Mouse (Mus musculus) brain, embryonic 14.5 days (tissue): ENCODE results near the gene Ccdc60. TPM values are rescaled to one million over a fixed set of nuclear protein-coding genes. Genes with fewer than 3 reads are reported as not detected.

ENCODE experiments used
- DNase-seq: peaks from one replicate; pipeline ENCODE4 v3.0.0-alpha.2; 2011; ENCODE audit warnings: low read depth
- CTCF ChIP-seq: fragments of 200-500 bp; IDR thresholded peaks from 2 replicates; pipeline ENCODE4 v1.5.1; 2012; ENCODE audit warnings: inconsistent platforms, mild to moderate bottlenecking, moderate library complexity, borderline replicate concordance; ENCODE audit not compliant: insufficient read depth, insufficient read length; ENCODE audit errors: extremely low read depth
- POLR2A ChIP-seq: fragments of 200-500 bp; IDR thresholded peaks from 2 replicates; pipeline ENCODE4 v1.6.1; 2012; ENCODE audit warnings: mild to moderate bottlenecking, inconsistent platforms, borderline replicate concordance; ENCODE audit not compliant: poor library complexity, insufficient read depth, insufficient read length, severe bottlenecking; ENCODE audit errors: extremely low read depth
- polyA plus RNA-seq: library from polyadenylated mRNA; depleted of rRNA; stranded (reverse); fragments of >200 nt; gene quantifications from 2 replicates; pipeline ENCODE4 v1.2.3, GENCODE M21; 2012

The Ccdc60 gene
- polyA plus RNA-seq, 1 experiment: 2.7 TPM

- DNase-seq: no peak
- TF ChIP-seq CTCF: no peak
- TF ChIP-seq POLR2A: no peak
Measured at GRCm38 (mm10) chr5:116258321-116258860, 30.4 kb downstream of the Ccdc60 start.

GRCm38 (mm10) chr5:116253914-116254313 lies 34.9 kb downstream of the Ccdc60 start:
- no peak for TF ChIP-seq CTCF
- no peak for TF ChIP-seq POLR2A
- DNase-seq: no peak

- TF ChIP-seq CTCF (no peak), POLR2A (no peak)
- DNase-seq: no peak
Measured at GRCm38 (mm10) chr5:116252186-116252585, 36.6 kb downstream of the Ccdc60 start.

- TF ChIP-seq CTCF: no peak
- TF ChIP-seq POLR2A: no peak
- no peak for DNase-seq
Measured at GRCm38 (mm10) chr5:116246642-116247041, 42.1 kb downstream of the Ccdc60 start.

- no peak for DNase-seq
- no peak for TF ChIP-seq CTCF
- TF ChIP-seq POLR2A: no peak
Measured at GRCm38 (mm10) chr5:116244476-116244875, 44.3 kb downstream of the Ccdc60 start.

GRCm38 (mm10) chr5:116243622-116244021 lies 45.2 kb downstream of the Ccdc60 start:
- no peak for TF ChIP-seq POLR2A
- TF ChIP-seq CTCF: no peak
- DNase-seq: peak; percentile 55

GRCm38 (mm10) chr5:116231841-116232643 lies 56.7 kb downstream of the Ccdc60 start:
- peak; percentile 96 for DNase-seq
- TF ChIP-seq CTCF (peak; percentile 86), POLR2A (no peak)

- no peak for DNase-seq
Measured at GRCm38 (mm10) chr5:116228414-116228813, 60.4 kb downstream of the Ccdc60 start.

GRCm38 (mm10) chr5:116224023-116224422 lies 64.8 kb downstream of the Ccdc60 start:
- no peak for TF ChIP-seq POLR2A
- TF ChIP-seq CTCF: peak; percentile 5; the same call in 1 of the 2 replicates
- DNase-seq: no peak

More at GRCm38 (mm10) chr5:116228414-116228813, 60.4 kb downstream of the Ccdc60 start:
- TF ChIP-seq POLR2A (no peak), CTCF (no peak)

- TF ChIP-seq POLR2A: no peak
- no peak for TF ChIP-seq CTCF
- no peak for DNase-seq
Measured at GRCm38 (mm10) chr5:116221916-116222315, 66.9 kb downstream of the Ccdc60 start.

- peak; percentile 78 for DNase-seq
- no peak for TF ChIP-seq CTCF
- TF ChIP-seq POLR2A: no peak
Measured at GRCm38 (mm10) chr5:116219288-116219687, 69.5 kb downstream of the Ccdc60 start.
